Mouse (Mus musculus): Measurements from ENCODE around the gene Olfr527.

Gene Olfr527

GRCm38 (mm10) chr7:140333717-140334116 is at the start of gene Olfr527:
Gene Olfr527, plus strand, starts transcription at chr7:140334017.
- DNase-seq (ENCODE audit: low spot score in 2 of 2), result no peak

- DNase-seq (ENCODE audit: low spot score in 2 of 2), result no peak
These were observed 38.1 kb upstream of the Olfr527 start for GRCm38 (mm10) chr7:140295746-140296145.

- no peak for DNase-seq (ENCODE audit: low spot score in 2 of 2)
These were observed 36.9 kb upstream of the Olfr527 start for GRCm38 (mm10) chr7:140296876-140297275.

- DNase-seq (ENCODE audit: low spot score in 2 of 2), result no peak
These were observed 34.4 kb upstream of the Olfr527 start for GRCm38 (mm10) chr7:140299416-140299815.

- DNase-seq (ENCODE audit: low spot score in 2 of 2), result no peak
These were observed 13.9 kb upstream of the Olfr527 start for GRCm38 (mm10) chr7:140319861-140320385.

- DNase-seq (ENCODE audit: low spot score in 2 of 2), result no peak
These were observed 13.3 kb upstream of the Olfr527 start, which contains the start of gene Olfr525 for GRCm38 (mm10) chr7:140320558-140320957. Gene Olfr525, plus strand, starts transcription at chr7:140320858.

- no peak for DNase-seq (ENCODE audit: low spot score in 2 of 2)
These were observed 12.7 kb upstream of the Olfr527 start for GRCm38 (mm10) chr7:140321135-140321534.

- no peak for DNase-seq (ENCODE audit: low spot score in 2 of 2)
These were observed 4.0 kb upstream of the Olfr527 start for GRCm38 (mm10) chr7:140329766-140330304.

- DNase-seq (ENCODE audit: low spot score in 2 of 2), result no peak
These were observed 27.8 kb downstream of the Olfr527 start, which contains the start of gene Olfr60 for GRCm38 (mm10) chr7:140361571-140361970. Gene Olfr60, minus strand, starts transcription at chr7:140361671.

GRCm38 (mm10) chr7:140374300-140374699 is 40.5 kb downstream of the Olfr527 start:
- DNase-seq (ENCODE audit: low spot score in 2 of 2), result no peak

GRCm38 (mm10) chr7:140376231-140376630 is 42.4 kb downstream of the Olfr527 start, which contains the start of gene Olfr530:
Gene Olfr530, minus strand, starts transcription at chr7:140376331.
- DNase-seq (ENCODE audit: low spot score in 2 of 2), result no peak

GRCm38 (mm10) chr7:140376911-140377310 is 43.1 kb downstream of the Olfr527 start:
- DNase-seq (ENCODE audit: low spot score in 2 of 2), result no peak

All from left cerebral cortex, adult 9 months (tissue).